Mouse (Mus musculus) myocyte (in vitro differentiated cells): ENCODE measurements around the gene Dnah10. TPM values are rescaled to one million over a fixed set of nuclear protein-coding genes. Genes with fewer than 3 reads are reported as not detected.

ENCODE experiments used
- H3K27me3 ChIP-seq: one replicate; pipeline ENCODE4 v1.6.1; 2011; ENCODE audit not compliant: control insufficient read depth, insufficient read depth, insufficient read length
- H3K36me3 ChIP-seq: one replicate; pipeline ENCODE4 v1.6.1; 2011; ENCODE audit not compliant: control insufficient read depth, insufficient read depth
- H3K4me2 ChIP-seq: one replicate; pipeline ENCODE4 v1.6.1; 2011; ENCODE audit warnings: low read depth, control low read depth
- H3K4me3 ChIP-seq: one replicate; pipeline ENCODE4 v1.5.1; 2011; ENCODE audit warnings: mild to moderate bottlenecking, control low read depth, moderate library complexity
- H3K79me2 ChIP-seq: one replicate; pipeline ENCODE4 v1.6.1; 2011; ENCODE audit not compliant: control insufficient read depth, insufficient read depth
- H3ac ChIP-seq: one replicate; pipeline ENCODE4 v1.6.1; 2011; ENCODE audit not compliant: control insufficient read depth, insufficient read length
- CEBPB ChIP-seq: IDR thresholded peaks from 2 replicates; pipeline ENCODE4 v1.6.1; 2011; ENCODE audit warnings: mild to moderate bottlenecking, moderate library complexity; ENCODE audit not compliant: poor library complexity, insufficient read depth, severe bottlenecking
- E2F4 ChIP-seq: IDR thresholded peaks from one replicate; pipeline ENCODE4 v1.6.1; 2011; ENCODE audit warnings: mild to moderate bottlenecking, control low read depth, moderate library complexity; ENCODE audit not compliant: insufficient read depth
- MAX ChIP-seq: IDR thresholded peaks from one replicate; pipeline ENCODE4 v1.6.1; 2011; ENCODE audit warnings: low read depth, mild to moderate bottlenecking, control low read depth
- MYOD1 ChIP-seq, 3 experiments: IDR thresholded peaks; one replicate each; pipeline ENCODE4 v1.6.1; 2011; ENCODE audit warnings: control low read depth in 2 of 3, low read depth in 2 of 3, mild to moderate bottlenecking in 2 of 3, moderate library complexity in 1 of 3; ENCODE audit not compliant: insufficient read length in 2 of 3, control insufficient read depth in 1 of 3
- MYOG ChIP-seq, 3 experiments: IDR thresholded peaks; one replicate each; pipeline ENCODE4 v1.6.1; 2011; ENCODE audit warnings: control low read depth in 2 of 3, low read depth in 2 of 3, mild to moderate bottlenecking in 2 of 3; ENCODE audit not compliant: insufficient read length in 2 of 3, control insufficient read depth in 1 of 3, insufficient read depth in 1 of 3
- POLR2A ChIP-seq: IDR thresholded peaks from one replicate; pipeline ENCODE4 v1.6.1; 2011; ENCODE audit warnings: low read depth, mild to moderate bottlenecking, control low read depth, moderate library complexity; ENCODE audit not compliant: insufficient read length
- POLR2AphosphoS2 ChIP-seq: IDR thresholded peaks from one replicate; pipeline ENCODE4 v1.6.1; 2011; ENCODE audit warnings: low read depth, control low read depth; ENCODE audit not compliant: insufficient read length
- REST ChIP-seq: IDR thresholded peaks from one replicate; pipeline ENCODE4 v1.6.1; 2011; ENCODE audit warnings: mild to moderate bottlenecking, control low read depth, moderate library complexity; ENCODE audit not compliant: insufficient read depth, insufficient read length
- SRF ChIP-seq: IDR thresholded peaks from one replicate; pipeline ENCODE4 v1.6.1; 2011; ENCODE audit warnings: low read depth; ENCODE audit not compliant: control insufficient read depth, insufficient read length
- TCF12 ChIP-seq: IDR thresholded peaks from one replicate; pipeline ENCODE4 v1.6.1; 2011; ENCODE audit warnings: mild to moderate bottlenecking, control low read depth; ENCODE audit not compliant: poor library complexity, insufficient read depth, severe bottlenecking
- TCF3 ChIP-seq: IDR thresholded peaks from one replicate; pipeline ENCODE4 v1.6.1; 2011; ENCODE audit warnings: low read depth, control low read depth; ENCODE audit not compliant: insufficient read length
- USF1 ChIP-seq: IDR thresholded peaks from one replicate; pipeline ENCODE4 v1.6.1; 2011; ENCODE audit warnings: low read depth, mild to moderate bottlenecking, control low read depth, moderate library complexity
- polyA plus RNA-seq: library from polyadenylated mRNA; unstranded; fragments of >200 nt; fragmentation: generic; extraction: Trizol; gene quantifications from one replicate; pipeline ENCODE4 v1.2.1, GENCODE M21; 2012; ENCODE audit warnings: missing spikeins

The Dnah10 gene
- polyA plus RNA-seq, 1 experiment, result 0.08 TPM

DNA sequence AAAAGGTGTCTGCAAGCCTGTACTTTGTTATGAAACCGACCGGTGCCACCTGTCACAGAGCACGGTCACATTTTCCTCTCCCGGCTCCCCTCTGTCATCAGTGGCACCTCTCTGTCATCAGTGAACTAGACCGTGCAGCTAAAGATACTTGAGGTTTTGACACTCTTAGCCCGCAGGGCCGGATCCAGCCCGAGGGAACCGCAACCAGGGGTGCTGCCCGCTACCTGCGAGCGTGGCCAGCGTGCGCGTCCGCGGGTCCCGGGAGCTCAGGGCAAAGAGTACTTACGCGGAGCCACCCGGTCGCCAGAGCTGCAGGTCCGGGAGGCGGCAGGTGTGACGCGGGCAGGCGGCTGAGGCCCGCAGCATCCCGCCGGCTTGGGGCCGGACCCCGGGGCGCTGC lies 136.6 kb downstream of the Dnah10 start:
- H3K36me3 ChIP-seq, result no peaks in the 10 kb centered on the region
- peak overlapping the region; percentile 36 for H3K4me3 ChIP-seq
- H3K4me2 ChIP-seq, result peak overlapping the region; percentile 81
- H3K79me2 ChIP-seq, result peaks cover 25% of the 10 kb centered on the region
- peaks cover 8% of the 10 kb centered on the region for H3K27me3 ChIP-seq
- H3ac ChIP-seq, result peak overlapping the region; percentile 72
- TF ChIP-seq POLR2A (no peak), MYOG (IDR thresholded peaks at IDR 0.05; ENCODE audit: control insufficient read depth in 1 of 3, insufficient read depth in 1 of 3, insufficient read length in 2 of 3, low read depth in 2 of 3) (no peak), USF1 (no peak), MAX (no peak), E2F4 (no peak), MYOD1 (IDR thresholded peaks at IDR 0.05; ENCODE audit: control insufficient read depth in 1 of 3, insufficient read length in 2 of 3, low read depth in 2 of 3) (no peak), TCF12 (no peak), CEBPB (no peak), TCF3 (no peak), POLR2AphosphoS2 (no peak)

DNA sequence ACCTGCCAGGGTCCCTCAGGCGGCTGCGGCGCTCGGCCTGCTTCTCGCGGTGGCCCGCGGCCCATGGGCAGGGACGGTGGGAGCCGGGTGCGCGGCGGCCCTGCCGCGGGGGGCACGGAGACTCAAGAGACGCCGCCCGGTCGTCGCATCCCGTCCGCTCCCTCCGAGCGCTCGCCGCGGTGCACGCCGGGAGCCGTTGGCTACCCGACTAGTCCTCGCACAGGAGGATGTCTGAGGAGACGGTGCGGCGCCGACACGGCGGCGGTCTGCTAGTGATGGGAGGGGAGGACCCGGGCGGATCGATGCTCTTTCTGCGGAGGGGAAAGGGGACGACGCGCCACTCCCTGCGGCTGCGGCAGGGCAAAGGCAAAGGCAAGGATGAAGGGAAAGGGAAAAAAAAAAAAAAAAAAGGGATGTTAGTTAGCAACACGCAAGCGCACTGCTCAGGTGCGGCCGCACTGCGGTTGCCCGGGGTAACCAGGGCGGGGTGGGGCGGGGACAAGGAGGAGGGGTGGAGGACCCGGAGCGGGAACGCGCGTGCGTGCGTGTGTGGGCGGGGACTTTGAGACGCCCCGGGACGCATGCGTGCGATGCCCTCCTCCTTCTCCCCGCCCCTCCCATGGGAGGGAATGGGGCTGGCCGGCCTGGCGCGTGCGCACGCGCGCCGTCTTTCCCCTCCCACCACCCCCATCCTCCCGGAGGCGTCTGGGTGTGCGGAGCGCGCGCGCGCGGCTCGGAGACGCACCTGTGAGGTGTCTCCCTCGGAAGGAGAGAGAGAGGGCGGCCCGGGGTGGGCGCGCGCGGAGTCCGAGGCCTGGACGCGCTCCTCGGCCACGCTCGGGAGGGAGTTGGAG lies 137.4 kb downstream of the Dnah10 start, which contains the start of the genes Ccdc92 and Zfp664:
Ccdc92 (minus strand) TSS at position 412 of the 854 bp plus-strand sequence.
Zfp664 (plus strand) TSS at position 679 of the 854 bp plus-strand sequence.
- Histone ChIP-seq H3ac (peak within 1 kb of the TSS; percentile 72), H3K36me3 (no peaks in the 10 kb centered on the region), H3K79me2 (peaks cover 32% of the 10 kb centered on the region), H3K27me3 (peaks cover 8% of the 10 kb centered on the region), H3K4me3 (peak within 1 kb of the TSS; percentile 36), H3K4me2 (peak within 1 kb of the TSS; percentile 96)
- no peak for TF ChIP-seq USF1
- TF ChIP-seq POLR2AphosphoS2, result peak; percentile 71
- no peak for TF ChIP-seq CEBPB
- no peak for TF ChIP-seq TCF12
- no peak for TF ChIP-seq REST
- peak; percentile 41 for TF ChIP-seq SRF
- TF ChIP-seq MAX, result no peak
- TF ChIP-seq TCF3, result no peak
- no peak for TF ChIP-seq E2F4
- TF ChIP-seq MYOG (IDR thresholded peaks at IDR 0.05; ENCODE audit: control insufficient read depth in 1 of 3, insufficient read depth in 1 of 3, insufficient read length in 2 of 3, low read depth in 2 of 3), result peak in 1 of 3 experiments; percentile 36
- peak; percentile 76 for TF ChIP-seq POLR2A
- peak in 1 of 3 experiments; percentile 9 for TF ChIP-seq MYOD1 (IDR thresholded peaks at IDR 0.05; ENCODE audit: control insufficient read depth in 1 of 3, insufficient read length in 2 of 3, low read depth in 2 of 3)

DNA sequence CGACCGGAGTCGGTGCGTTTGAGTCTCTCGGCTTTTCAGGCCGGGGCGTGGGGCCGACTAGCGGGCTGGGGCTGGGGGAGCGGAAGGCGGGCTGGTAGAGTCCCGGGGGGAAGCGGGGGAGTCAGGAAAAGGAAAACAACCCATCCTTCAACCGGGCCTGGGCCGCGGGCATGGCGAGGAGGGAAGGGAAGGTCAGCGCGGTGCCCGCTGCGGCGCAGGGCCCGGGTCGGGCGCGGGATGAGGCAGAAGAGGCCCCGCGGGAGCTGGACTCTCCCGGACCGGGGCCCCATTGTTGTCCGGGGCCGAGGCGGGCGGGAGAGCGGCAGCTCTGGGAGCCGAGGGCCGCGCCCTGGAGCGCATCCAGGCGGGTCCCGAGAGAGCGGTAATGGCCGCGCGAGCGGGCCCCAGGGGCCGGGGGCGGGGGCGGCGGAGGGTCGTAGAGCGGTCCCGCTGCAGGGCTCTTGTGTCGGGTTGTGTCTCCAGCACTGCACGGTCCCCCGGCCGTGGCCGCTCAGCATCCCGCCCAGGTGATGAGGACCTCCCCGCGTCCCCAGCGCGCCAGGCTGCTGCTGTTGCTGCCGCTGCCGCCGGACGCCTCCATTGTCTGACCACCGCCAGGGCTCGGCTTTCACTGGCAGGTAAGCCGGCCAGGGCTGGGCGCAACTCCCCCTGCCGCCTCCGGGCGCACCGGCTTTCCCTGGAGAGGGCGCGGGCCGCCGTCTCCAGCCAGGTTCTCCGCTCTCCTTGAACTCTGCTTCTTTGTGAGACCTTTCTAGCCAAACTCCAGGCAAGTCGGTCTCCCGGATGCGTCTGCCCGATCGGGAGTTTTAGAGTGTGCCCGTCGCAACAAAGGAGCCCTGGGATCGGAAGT lies 138.2 kb downstream of the Dnah10 start:
- H3K36me3 ChIP-seq, result no peaks in the 10 kb centered on the region
- H3K27me3 ChIP-seq, result peaks cover 8% of the 10 kb centered on the region
- H3K4me2 ChIP-seq, result peak overlapping the region; percentile 96
- H3ac ChIP-seq, result peak overlapping the region; percentile 72
- peaks cover 41% of the 10 kb centered on the region for H3K79me2 ChIP-seq
- no peak for TF ChIP-seq MYOD1 (IDR thresholded peaks at IDR 0.05; ENCODE audit: control insufficient read depth in 1 of 3, insufficient read length in 2 of 3, low read depth in 2 of 3)
- TF ChIP-seq POLR2AphosphoS2, result no peak
- TF ChIP-seq E2F4, result no peak
- no peak for TF ChIP-seq TCF3
- no peak for TF ChIP-seq POLR2A
- no peak for TF ChIP-seq SRF
- no peak for TF ChIP-seq MAX
- no peak for TF ChIP-seq TCF12
- TF ChIP-seq MYOG (IDR thresholded peaks at IDR 0.05; ENCODE audit: control insufficient read depth in 1 of 3, insufficient read depth in 1 of 3, insufficient read length in 2 of 3, low read depth in 2 of 3), result no peak
- TF ChIP-seq CEBPB, result no peak
- no peak for TF ChIP-seq REST
- TF ChIP-seq USF1, result no peak
- peak overlapping the region; percentile 36 for H3K4me3 ChIP-seq

DNA sequence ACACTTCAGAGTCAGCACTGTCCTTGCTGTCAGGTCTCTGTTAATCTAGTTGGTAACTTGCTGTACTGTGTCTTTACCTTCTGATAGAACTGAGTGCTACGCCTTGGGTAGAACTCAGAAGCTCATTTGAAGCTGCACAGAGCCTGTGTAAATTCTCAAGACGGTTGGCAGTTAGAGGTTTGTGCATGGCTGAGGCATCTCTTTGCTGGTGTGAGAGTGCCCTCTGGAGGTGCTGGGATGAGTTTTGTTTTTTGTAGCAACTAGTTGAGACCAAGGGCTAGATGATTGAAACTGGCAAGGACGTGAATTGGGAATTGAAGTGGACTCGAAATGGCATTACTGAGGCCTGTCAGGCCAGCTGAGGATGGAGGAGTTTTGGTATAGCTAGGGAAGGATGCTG lies 144.1 kb downstream of the Dnah10 start:
- H3K27me3 ChIP-seq, result no peaks in the 10 kb centered on the region
- no peak for TF ChIP-seq TCF12
- TF ChIP-seq TCF3, result no peak
- TF ChIP-seq POLR2AphosphoS2, result no peak
- TF ChIP-seq MYOG (IDR thresholded peaks at IDR 0.05; ENCODE audit: control insufficient read depth in 1 of 3, insufficient read depth in 1 of 3, insufficient read length in 2 of 3, low read depth in 2 of 3), result no peak
- TF ChIP-seq MYOD1 (IDR thresholded peaks at IDR 0.05; ENCODE audit: control insufficient read depth in 1 of 3, insufficient read length in 2 of 3, low read depth in 2 of 3), result no peak
- no peak for TF ChIP-seq E2F4
- no peak for TF ChIP-seq USF1
- TF ChIP-seq MAX, result no peak
- no peak for TF ChIP-seq CEBPB
- no peak for TF ChIP-seq REST
- no peak for TF ChIP-seq POLR2A
- no peak for TF ChIP-seq SRF
- peaks cover 91% of the 10 kb centered on the region for H3K79me2 ChIP-seq
- H3ac ChIP-seq, result no peak overlapping the region
- H3K4me3 ChIP-seq, result no peak overlapping the region
- no peaks in the 10 kb centered on the region for H3K36me3 ChIP-seq
- H3K4me2 ChIP-seq, result no peak overlapping the region
